Mouse (Mus musculus): ENCODE data around the gene Smarcal1. TPM values are rescaled to one million over a fixed set of nuclear protein-coding genes. Genes with fewer than 3 reads are reported as not detected.

Gene Smarcal1
- polyA plus RNA-seq, 1 experiment from 2014 or later, result 16.6 TPM

DNA sequence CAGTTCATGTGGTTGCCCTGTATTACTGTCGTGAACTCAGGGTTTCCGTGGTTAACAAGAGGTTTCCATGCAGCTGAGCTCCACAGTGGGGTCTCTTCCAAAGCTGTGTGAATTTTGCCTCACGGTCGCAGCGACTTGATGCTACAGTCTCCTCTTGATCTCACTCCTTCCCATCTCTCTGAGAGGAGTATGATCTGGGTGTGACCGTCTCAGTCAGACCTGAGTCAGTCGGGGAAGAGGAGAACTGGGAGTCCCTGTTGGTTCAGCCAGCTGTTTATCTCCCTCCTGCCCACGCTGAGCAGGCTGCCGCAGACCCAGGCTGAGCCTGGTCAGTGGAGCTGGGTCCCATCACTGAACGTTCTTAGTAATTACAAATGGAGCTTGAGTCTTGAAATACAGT is 26.1 kb downstream of the Smarcal1 start:
- H3K36me3 ChIP-seq, result peaks cover 53% of the 10 kb centered on the region
- WGBS, result 85% methylated on average over 10 of the region's 10 CpGs
- no peaks in the 10 kb centered on the region for H3K4me1 ChIP-seq (replicated peaks)
- no peak overlapping the region for H3K9ac ChIP-seq
- H3K4me3 ChIP-seq, result no peak overlapping the region
- H3K27me3 ChIP-seq, result no peaks in the 10 kb centered on the region
- H3K9me3 ChIP-seq (replicated peaks), result no peaks in the 10 kb centered on the region
- no peak overlapping the region for H3K4me2 ChIP-seq
- ATAC-seq (replicated peaks; ENCODE audit: insufficient number of reproducible peaks, insufficient read depth, low FRiP score, low read depth), result no peak
- H3K27ac ChIP-seq, result no peak overlapping the region

DNA sequence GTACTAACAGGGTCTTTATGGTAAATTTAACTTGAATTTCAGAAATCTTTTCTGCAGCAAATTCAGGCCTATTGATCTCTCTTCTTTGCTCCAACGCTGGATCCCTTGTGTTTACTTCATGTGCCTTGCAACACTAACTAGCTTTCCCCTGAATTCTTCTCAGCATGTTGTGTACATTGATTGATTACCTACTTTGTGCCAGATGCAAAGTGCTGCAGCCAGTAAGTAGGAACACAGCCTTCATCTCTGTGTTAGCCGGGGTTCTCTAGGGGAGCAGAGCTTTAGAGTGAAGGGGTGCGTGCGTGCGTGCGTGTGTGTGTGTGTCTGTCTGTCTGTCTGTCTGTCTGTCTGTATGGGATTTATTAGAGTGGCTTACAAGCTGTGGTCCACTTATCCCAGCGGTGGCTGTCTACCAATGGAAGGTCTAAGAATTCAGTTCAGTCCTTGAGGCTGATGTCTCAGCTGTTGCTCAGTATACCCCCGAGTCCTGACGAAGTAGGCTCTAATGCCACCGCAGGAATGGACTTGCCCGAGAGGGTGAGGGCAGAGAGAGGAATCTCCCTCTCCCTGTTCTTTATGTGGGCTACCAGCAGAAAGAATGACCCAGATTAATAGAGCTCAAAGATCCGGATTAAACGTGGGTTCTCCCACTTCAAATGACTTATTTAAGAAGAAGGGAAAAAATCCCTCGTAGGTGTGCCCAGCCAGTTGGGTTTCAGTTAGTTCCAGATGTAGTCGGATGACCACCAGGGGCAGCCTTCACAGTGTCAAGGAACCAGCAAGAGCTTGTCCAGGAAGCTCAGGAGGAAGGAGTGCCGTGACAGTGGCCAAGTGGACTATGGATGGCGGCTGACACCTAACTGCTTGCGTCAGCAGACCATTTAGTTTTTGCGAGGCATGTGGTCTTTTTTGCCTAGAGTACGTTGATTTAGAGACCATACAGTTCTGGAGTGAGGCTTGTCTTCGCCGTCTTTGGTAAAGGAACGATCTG is 27.1 kb downstream of the Smarcal1 start:
- WGBS, result 85% methylated on average over 23 of the region's 23 CpGs
- no peaks in the 10 kb centered on the region for H3K9me3 ChIP-seq (replicated peaks)
- H3K27ac ChIP-seq, result no peak overlapping the region
- H3K36me3 ChIP-seq, result peaks cover 62% of the 10 kb centered on the region
- H3K4me2 ChIP-seq, result no peak overlapping the region
- H3K9ac ChIP-seq, result no peak overlapping the region
- no peak for ATAC-seq (replicated peaks; ENCODE audit: insufficient number of reproducible peaks, insufficient read depth, low FRiP score, low read depth)
- no peaks in the 10 kb centered on the region for H3K27me3 ChIP-seq
- no peak overlapping the region for H3K4me3 ChIP-seq
- no peaks in the 10 kb centered on the region for H3K4me1 ChIP-seq (replicated peaks)

DNA sequence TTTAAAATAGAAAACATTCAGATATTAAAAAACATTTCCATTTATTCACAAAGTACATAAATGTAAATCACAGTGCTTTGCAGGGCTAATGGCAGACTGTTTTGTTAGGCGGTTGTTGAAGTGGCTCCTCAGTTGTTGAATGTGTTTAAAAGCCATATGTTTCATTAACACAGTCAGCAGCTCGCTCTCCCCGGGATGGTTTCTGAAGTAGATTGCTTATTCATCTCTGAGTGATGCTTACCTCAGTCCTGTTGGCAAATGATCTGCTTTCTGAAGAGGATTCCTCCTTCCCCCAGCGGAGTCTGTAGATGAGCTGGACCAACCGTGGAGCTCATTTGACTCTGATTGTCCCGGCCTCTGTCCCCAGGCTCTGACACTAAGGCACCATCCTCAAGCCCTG is 29.1 kb downstream of the Smarcal1 start:
- WGBS, result 93% methylated on average over 6 of the region's 6 CpGs

DNA sequence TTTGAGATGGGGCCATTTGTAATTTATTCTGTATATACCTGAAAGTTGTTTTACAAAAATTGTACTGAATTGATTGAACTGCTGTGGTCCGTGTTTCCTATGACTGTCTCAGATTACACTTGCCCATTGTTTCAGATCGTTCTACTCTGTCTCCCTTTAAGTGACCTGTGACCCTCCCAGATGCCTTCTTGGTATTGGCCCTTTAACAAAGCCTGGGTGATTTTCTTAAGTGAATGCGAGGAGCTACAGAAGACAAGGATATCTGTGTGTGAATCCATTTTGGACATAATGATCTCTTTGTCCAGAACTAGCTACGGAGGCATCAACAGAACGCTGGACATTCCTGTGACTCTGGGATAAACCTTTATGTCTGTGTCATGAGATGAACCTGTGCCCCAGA is 52.2 kb downstream of the Smarcal1 start:
- H3K36me3 ChIP-seq, result peaks cover 34% of the 10 kb centered on the region
- WGBS, result 53% methylated on average over 5 of the region's 5 CpGs
- H3K4me2 ChIP-seq, result no peak overlapping the region
- no peak overlapping the region for H3K4me3 ChIP-seq
- ATAC-seq (replicated peaks; ENCODE audit: insufficient number of reproducible peaks, insufficient read depth, low FRiP score, low read depth), result no peak
- no peaks in the 10 kb centered on the region for H3K27me3 ChIP-seq
- H3K27ac ChIP-seq, result no peak overlapping the region
- no peaks in the 10 kb centered on the region for H3K9me3 ChIP-seq (replicated peaks)
- H3K9ac ChIP-seq, result no peak overlapping the region
- no peaks in the 10 kb centered on the region for H3K4me1 ChIP-seq (replicated peaks)

More for the DNA sequence above, 29.1 kb downstream of the Smarcal1 start:
- H3K4me1 ChIP-seq (replicated peaks), result no peaks in the 10 kb centered on the region
- no peak for ATAC-seq (replicated peaks; ENCODE audit: insufficient number of reproducible peaks, insufficient read depth, low FRiP score, low read depth)
- no peak overlapping the region for H3K4me2 ChIP-seq
- no peak overlapping the region for H3K4me3 ChIP-seq
- H3K9ac ChIP-seq, result no peak overlapping the region
- H3K36me3 ChIP-seq, result peaks cover 66% of the 10 kb centered on the region
- no peak overlapping the region for H3K27ac ChIP-seq
- no peaks in the 10 kb centered on the region for H3K9me3 ChIP-seq (replicated peaks)
- H3K27me3 ChIP-seq, result no peaks in the 10 kb centered on the region

GRCm38 (mm10) chr1:72640658-72641410 is 57.8 kb downstream of the Smarcal1 start:
- no peaks in the 10 kb centered on the region for H3K27me3 ChIP-seq
- no peaks in the 10 kb centered on the region for H3K4me1 ChIP-seq (replicated peaks)
- no peaks in the 10 kb centered on the region for H3K36me3 ChIP-seq
- no peaks in the 10 kb centered on the region for H3K9me3 ChIP-seq (replicated peaks)
- ATAC-seq (replicated peaks; ENCODE audit: insufficient number of reproducible peaks, insufficient read depth, low FRiP score, low read depth), result no peak
- H3K4me2 ChIP-seq, result peak overlapping the region; percentile 67
- no peak overlapping the region for H3K9ac ChIP-seq
- 36% methylated on average over 49 of the region's 49 CpGs for WGBS
- H3K4me3 ChIP-seq, result peak overlapping the region; percentile 42
- H3K27ac ChIP-seq, result no peak overlapping the region

- Histone ChIP-seq H3K4me1 (replicated peaks) (no peaks in the 10 kb centered on the region), H3K9ac (no peak overlapping the region), H3K4me2 (no peak overlapping the region), H3K9me3 (replicated peaks) (no peaks in the 10 kb centered on the region), H3K36me3 (no peaks in the 10 kb centered on the region), H3K4me3 (no peak overlapping the region), H3K27ac (no peak overlapping the region), H3K27me3 (no peaks in the 10 kb centered on the region)
- WGBS, result 44% methylated on average over 3 of the region's 3 CpGs
- no peak for ATAC-seq (replicated peaks; ENCODE audit: insufficient number of reproducible peaks, insufficient read depth, low FRiP score, low read depth)
Measured at GRCm38 (mm10) chr1:72673070-72673469, 90.0 kb downstream of the Smarcal1 start.

Other genes with a start within 250 kb of the Smarcal1 start
- 0.04 and 0.10 TPM in 2 replicates for gene March4, start 46.3 kb upstream of the Smarcal1 start, polyA plus RNA-seq (2015; fragmentation: Nextera tagmentation; extraction: Ambion mirVana)
- not detected in 2 replicates for gene Ankar, start 117.3 kb downstream of the Smarcal1 start, polyA plus RNA-seq (2015; fragmentation: Nextera tagmentation; extraction: Ambion mirVana)
- 860 and 1,102 TPM in 2 replicates for gene Rpl37a, start 128.0 kb downstream of the Smarcal1 start, polyA plus RNA-seq (2015; fragmentation: Nextera tagmentation; extraction: Ambion mirVana)
- gene Igfbp2, start 241.3 kb downstream of the Smarcal1 start, polyA plus RNA-seq (2015; fragmentation: Nextera tagmentation; extraction: Ambion mirVana), result 44.4 and 85.9 TPM in 2 replicates